Mouse (Mus musculus) liver, embryonic 14.5 days (tissue): ENCODE measurements around the gene Unc13d. TPM values are rescaled to one million over a fixed set of nuclear protein-coding genes. Genes with fewer than 3 reads are reported as not detected.

ENCODE experiments used
- ATAC-seq: fragments of 200-750 bp; cut with Nextera tagmentation; 2 replicates; pipeline ENCODE4 v1.8.0; 2017; ENCODE audit warnings: moderate number of reproducible peaks, mild to moderate bottlenecking, moderate library complexity; ENCODE audit not compliant: insufficient read depth
- DNase-seq, 3 experiments: peaks; one replicate each; pipeline ENCODE4 v3.0.0-alpha.2; 2012 to 2013; ENCODE audit warnings: low read depth in 3 of 3, low spot score in 3 of 3
- H3K27ac ChIP-seq: fragments of 300-500 bp; sonication (generic); 2 replicates; pipeline ENCODE4 v1.5.1; 2014; ENCODE audit warnings: moderate library complexity, mild to moderate bottlenecking, control low read depth, inconsistent platforms
- H3K27me3 ChIP-seq: fragments of 300-500 bp; sonication (generic); 2 replicates; pipeline ENCODE4 v1.6.1; 2014; ENCODE audit warnings: mild to moderate bottlenecking, low read length, moderate library complexity; ENCODE audit not compliant: control insufficient read depth, insufficient read depth
- H3K36me3 ChIP-seq: fragments of 300-500 bp; sonication (generic); replicated peaks from 2 replicates; pipeline ENCODE4 v1.6.1; 2014; ENCODE audit warnings: low read depth; ENCODE audit not compliant: control insufficient read depth, insufficient read depth
- H3K4me1 ChIP-seq, 2 experiments: fragments of 200-500 bp in 1 of 2; fragments of 300-500 bp in 1 of 2; sonication (generic) in 1 of 2; replicated peaks; 2 replicates each; pipeline ENCODE4 v1.6.1; 2012 to 2014; ENCODE audit warnings: antibody characterized with exemption in 1 of 2, inconsistent platforms in 1 of 2, low read length in 1 of 2; ENCODE audit not compliant: control insufficient read depth in 2 of 2, insufficient read depth in 2 of 2
- H3K4me2 ChIP-seq: fragments of 300-500 bp; sonication (generic); 2 replicates; pipeline ENCODE4 v1.6.1; 2014; ENCODE audit warnings: low read depth, mild to moderate bottlenecking, control low read depth, moderate library complexity
- H3K4me3 ChIP-seq, 2 experiments: fragments of 200-500 bp in 1 of 2; fragments of 300-500 bp in 1 of 2; sonication (generic) in 1 of 2; 2 replicates each; pipeline ENCODE4 v1.5.1; 2012 to 2014; ENCODE audit warnings: low read depth in 2 of 2, low read length in 2 of 2, mild to moderate bottlenecking in 2 of 2, control low read depth in 1 of 2, inconsistent platforms in 1 of 2, moderate library complexity in 1 of 2; ENCODE audit not compliant: insufficient read depth in 1 of 2
- H3K9ac ChIP-seq: fragments of 300-500 bp; sonication (generic); replicated peaks from 2 replicates; pipeline ENCODE4 v1.6.1; 2014; ENCODE audit warnings: mild to moderate bottlenecking, control low read depth, moderate library complexity
- H3K9me3 ChIP-seq: fragments of 300-500 bp; sonication (generic); 2 replicates; pipeline ENCODE4 v1.6.1; 2016; ENCODE audit warnings: low read length, mixed read lengths; ENCODE audit not compliant: control insufficient read depth
- CTCF ChIP-seq: IDR thresholded peaks from 2 replicates; pipeline ENCODE4 v1.5.1; 2016; ENCODE audit warnings: antibody characterized with exemption, low read depth, control low read depth
- EP300 ChIP-seq: IDR thresholded peaks from 2 replicates; pipeline ENCODE4 v1.6.1; 2016; ENCODE audit warnings: antibody characterized with exemption, low read depth
- WGBS: fragments of 180-500 bp; shearing (Covaris S2); extraction: QIAGEN DNeasy Blood & Tissue Kit; methylation state at CpG from one replicate; pipeline ENCODE4 v1.1.7; 2014; ENCODE audit not compliant: insufficient replicate concordance; 5-methylcytosine and 5-hydroxymethylcytosine counted together
- polyA plus RNA-seq, 2 experiments: library from polyadenylated mRNA; depleted of rRNA in 1 of 2; stranded (reverse) in 1 of 2; unstranded in 1 of 2; fragments of >200 nt; fragmentation: Nextera tagmentation in 1 of 2; extraction: Ambion mirVana in 1 of 2; gene quantifications; 2 replicates each; pipeline versions ENCODE4 v1.2.1 to v1.2.3; 2012 to 2014

Unc13d gene
- polyA plus RNA-seq, 2 experiments = 16.8 to 18.7 TPM

DNA sequence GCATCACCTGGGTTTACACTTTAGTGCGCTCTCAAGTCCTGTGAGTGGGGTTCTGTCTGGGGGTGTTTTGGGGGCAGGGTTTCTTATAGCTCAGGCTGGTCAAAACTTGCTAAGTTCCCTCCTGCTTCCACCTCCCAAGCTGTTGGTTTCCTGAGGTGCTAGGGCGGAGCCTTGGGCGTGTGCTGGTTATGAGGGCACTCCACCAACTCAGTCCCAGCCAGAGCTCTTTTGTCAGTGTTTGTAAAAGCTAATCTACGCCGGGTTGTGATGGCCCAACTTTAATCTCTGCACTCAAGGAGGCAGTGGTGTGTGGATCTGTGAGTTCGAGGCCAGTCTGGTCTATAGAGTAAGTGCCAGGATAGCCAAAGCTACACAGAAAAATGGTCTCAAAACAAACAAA lies 6.4 kb upstream of the Unc13d start:
- Histone ChIP-seq H3K36me3 (peaks cover 47% of the 10 kb centered on the region), H3K4me2 (peak overlapping the region; percentile 83), H3K9me3 (no peaks in the 10 kb centered on the region), H3K4me3 (no peak overlapping the region; a peak in 1 of 4 replicates), H3K4me1 (peaks cover 41 to 50% of the 10 kb centered on the region in 2 experiments), H3K9ac (peak overlapping the region; percentile 31; the same call in 1 of the 2 replicates), H3K27ac (peak overlapping the region; percentile 87), H3K27me3 (no peaks in the 10 kb centered on the region)
- 31% methylated on average over 6 of the region's 6 CpGs for WGBS
- ATAC-seq = no peak
- no peak for TF ChIP-seq EP300
- TF ChIP-seq CTCF = no peak
- DNase-seq = peak; percentile 55 to 72 (median 58)

- no peak overlapping the region for H3K9ac ChIP-seq
- peak overlapping the region; percentile 87 for H3K27ac ChIP-seq
- H3K36me3 ChIP-seq = peaks cover 54% of the 10 kb centered on the region
- WGBS = 85% methylated on average over 14 of the region's 14 CpGs
- no peak for DNase-seq
- no peak for ATAC-seq
- H3K27me3 ChIP-seq = no peaks in the 10 kb centered on the region
- TF ChIP-seq EP300 = no peak
- TF ChIP-seq CTCF = no peak
- no peak overlapping the region for H3K4me2 ChIP-seq
- H3K9me3 ChIP-seq = no peaks in the 10 kb centered on the region
- H3K4me3 ChIP-seq = no peak overlapping the region
- H3K4me1 ChIP-seq = peaks cover 46 to 52% of the 10 kb centered on the region in 2 experiments
Measured at GRCm38 (mm10) chr11:116083096-116083672, 5.4 kb upstream of the Unc13d start.

GRCm38 (mm10) chr11:116081081-116081480 lies 3.3 kb upstream of the Unc13d start:
- DNase-seq (peak in 2 of 3 experiments; percentile 53 to 66), ATAC-seq (no peak)
- H3K9ac ChIP-seq = no peak overlapping the region
- H3K9me3 ChIP-seq = no peaks in the 10 kb centered on the region
- H3K27ac ChIP-seq = no peak overlapping the region
- WGBS = 63% methylated on average over 6 of the region's 6 CpGs
- H3K4me3 ChIP-seq = no peak overlapping the region
- no peaks in the 10 kb centered on the region for H3K27me3 ChIP-seq
- TF ChIP-seq CTCF (peak; percentile 93), EP300 (no peak)
- peaks cover 54% of the 10 kb centered on the region for H3K36me3 ChIP-seq
- peaks cover 50 to 53% of the 10 kb centered on the region in 2 experiments for H3K4me1 ChIP-seq
- H3K4me2 ChIP-seq = no peak overlapping the region

DNA sequence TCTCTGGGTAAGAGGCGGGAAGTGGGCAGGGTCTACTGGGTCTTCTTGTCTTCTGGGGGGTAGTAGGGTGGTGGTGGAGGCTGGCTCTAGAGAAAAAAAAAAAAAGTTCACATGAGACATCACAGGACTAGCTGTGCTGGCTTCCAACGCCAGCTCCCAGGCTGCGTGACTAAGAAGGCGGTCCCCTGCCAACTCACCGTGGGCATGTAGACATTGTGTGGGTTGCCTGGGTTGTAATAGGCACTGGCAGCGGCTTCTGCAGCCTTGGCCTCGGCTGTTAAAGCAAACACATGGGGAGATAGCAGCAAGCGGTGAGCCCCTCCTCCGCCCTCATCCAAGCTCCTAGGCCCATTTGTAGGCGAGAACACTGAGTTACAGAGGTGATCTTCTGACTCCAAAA lies 1.8 kb upstream of the Unc13d start:
- Histone ChIP-seq H3K9ac (no peak overlapping the region), H3K9me3 (no peaks in the 10 kb centered on the region), H3K4me3 (no peak overlapping the region), H3K27me3 (no peaks in the 10 kb centered on the region), H3K36me3 (peaks cover 50% of the 10 kb centered on the region), H3K4me1 (peaks cover 43% of the 10 kb centered on the region in 2 experiments), H3K27ac (peak overlapping the region; percentile 16; the same call in 1 of the 2 replicates), H3K4me2 (no peak overlapping the region)
- TF ChIP-seq CTCF (no peak), EP300 (no peak)
- no peak for ATAC-seq
- WGBS = 58% methylated on average over 10 of the region's 10 CpGs
- no peak for DNase-seq

- H3K36me3 ChIP-seq = peaks cover 48% of the 10 kb centered on the region
- H3K27ac ChIP-seq = peak overlapping the region; percentile 93
- no peak for ATAC-seq
- no peaks in the 10 kb centered on the region for H3K27me3 ChIP-seq
- no peaks in the 10 kb centered on the region for H3K9me3 ChIP-seq
- H3K9ac ChIP-seq = peak overlapping the region; percentile 42
- 63% methylated on average over 10 of the region's 10 CpGs for WGBS
- H3K4me3 ChIP-seq = no peak overlapping the region
- peaks cover 36% of the 10 kb centered on the region in 2 experiments for H3K4me1 ChIP-seq
- no peak for TF ChIP-seq EP300
- no peak for TF ChIP-seq CTCF
- no peak for DNase-seq
- H3K4me2 ChIP-seq = peak overlapping the region; percentile 95
Measured at GRCm38 (mm10) chr11:116078676-116079320, 1.0 kb upstream of the Unc13d start.
